Comparison of ENCODE assay signal across 8 mouse cellular contexts in genomic region chr9:85596959-85597358, GRCm38 (mm10).
DNase-seq lines count a peak whose midpoint lies in the region; ATAC-seq and TF ChIP-seq lines count a peak whose summit lies in the region.

No protein-coding gene starts in this region.

- H3K9me3 ChIP-seq in midbrain, postnatal 0 days (ENCODE audit: low read length), result no peaks in the 10 kb centered on the region
- no peaks in the 10 kb centered on the region for H3K9me3 ChIP-seq in midbrain, embryonic 10.5 days (replicated peaks)

- 41% methylated on average over 2 of the region's 2 CpGs for WGBS in midbrain, postnatal 0 days
- WGBS in midbrain, embryonic 10.5 days, result 33% methylated on average over 2 of the region's 2 CpGs

- H3K4me2 ChIP-seq in midbrain, postnatal 0 days (ENCODE audit: low read depth, low read length, poor library complexity, severe bottlenecking), result no peak overlapping the region

- H3K27me3 ChIP-seq in midbrain, postnatal 0 days (ENCODE audit: insufficient read depth, low read length), result no peaks in the 10 kb centered on the region
- H3K27me3 ChIP-seq in midbrain, embryonic 10.5 days (ENCODE audit: low read depth, poor library complexity, severe bottlenecking), result no peaks in the 10 kb centered on the region

- peak; percentile 34 for TF ChIP-seq CTCF in midbrain, postnatal 0 days (IDR thresholded peaks at IDR 0.05)

- no peaks in the 10 kb centered on the region for H3K4me1 ChIP-seq in midbrain, postnatal 0 days (ENCODE audit: insufficient read depth, low read length)
- no peaks in the 10 kb centered on the region for H3K4me1 ChIP-seq in midbrain, embryonic 10.5 days

- no peak overlapping the region for H3K27ac ChIP-seq in midbrain, postnatal 0 days (ENCODE audit: low read depth, low read length)
- no peak overlapping the region for H3K27ac ChIP-seq in midbrain, embryonic 10.5 days (replicated peaks)

- H3K9ac ChIP-seq in midbrain, postnatal 0 days (replicated peaks; ENCODE audit: low read length, poor library complexity, severe bottlenecking), result no peak overlapping the region

- H3K36me3 ChIP-seq in midbrain, postnatal 0 days (ENCODE audit: insufficient read depth, low read length), result no peaks in the 10 kb centered on the region
- H3K36me3 ChIP-seq in midbrain, embryonic 10.5 days, result no peaks in the 10 kb centered on the region

- no peak for ATAC-seq in midbrain, postnatal 0 days (ENCODE audit: low FRiP score)

- H3K4me3 ChIP-seq in midbrain, postnatal 0 days (ENCODE audit: low read depth, low read length), result no peak overlapping the region
- no peak overlapping the region for H3K4me3 ChIP-seq in midbrain, embryonic 10.5 days

- peak; percentile 27 for DNase-seq in gastrocnemius, adult 18-20 months (ENCODE audit: low spot score)
- no peak for DNase-seq in gastrocnemius, postnatal 25 days
- DNase-seq in midbrain, postnatal 0 days (ENCODE audit: low spot score), result no peak
- no peak for DNase-seq in midbrain, embryonic 10.5 days (ENCODE audit: low spot score)
- DNase-seq in adrenal gland, adult (ENCODE audit: inconsistent age in 2 of 2, low spot score in 1 of 2), result peak; percentile 29 to 79
- DNase-seq in kidney, postnatal 10 days, result peak; percentile 44
- DNase-seq in thymus, postnatal 36 days, result peak; percentile 10 to 16
- no peak for DNase-seq in frontal cortex, postnatal 14 days (ENCODE audit: low spot score in 2 of 2)

Comparison
In these comparisons a context has a peak if more than half of its experiments do, and no peak if none do; other contexts are left out.
1. DNase-seq: peak in gastrocnemius, adult 18-20 months (single experiment), adrenal gland, adult (2 of 2), kidney, postnatal 10 days (single experiment) and thymus, postnatal 36 days (2 of 2); none in gastrocnemius, postnatal 25 days (single experiment), midbrain, postnatal 0 days (single experiment), midbrain, embryonic 10.5 days (single experiment) and frontal cortex, postnatal 14 days (0 of 2).